Comparison of ENCODE assay signal across 23 mouse cellular contexts in the genomic region with DNA sequence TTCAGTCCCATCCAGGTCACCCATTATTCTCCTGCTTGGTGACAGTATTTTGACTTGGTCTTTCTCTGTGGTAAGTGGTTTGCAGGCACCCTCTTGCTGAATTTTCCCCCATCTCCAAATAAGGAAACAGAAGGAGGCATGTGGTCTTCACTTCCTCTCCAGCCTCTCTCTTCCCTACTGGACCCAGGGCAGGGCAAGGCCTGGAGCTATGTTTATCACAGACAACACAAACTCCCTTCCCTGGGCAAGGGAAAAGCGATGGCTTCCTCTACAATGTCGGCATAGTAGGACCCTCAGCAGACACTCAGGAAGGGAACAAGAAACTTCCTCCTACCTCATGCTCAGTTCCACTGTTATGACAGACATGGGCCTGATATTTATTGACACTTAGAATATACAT. TPM values are rescaled to one million over a fixed set of nuclear protein-coding genes. Genes with fewer than 3 reads are reported as not detected.
"Had no signal": no experiment of that assay in that cellular context is flagged by ENCODE, and none has a peak within 500 bp of the region (broad histone marks: within the 10 kb centered on the region; RNA-seq: fewer than 3 reads in every experiment).

No protein-coding gene starts in this region.

- H3K27me3 ChIP-seq: stomach, embryonic 15.5 days had no signal

- DNase-seq: kidney, adult 11 months; kidney, adult 8-10 months; kidney, postnatal 14 days; kidney, postnatal 4 days; lung, adult 18-20 months; lung, postnatal 10 days; lung, postnatal 36 days; midbrain, embryonic 14.5 days; right cerebral cortex, adult 18-20 months; right cerebral cortex, postnatal 25 days; spleen, adult 18-20 months; thymus, postnatal 25 days had no signal

- H3K9ac ChIP-seq: intestine, embryonic 15.5 days; liver, embryonic 12.5 days; liver, embryonic 15.5 days; lung, embryonic 15.5 days; neural tube, embryonic 12.5 days; neural tube, embryonic 15.5 days; stomach, embryonic 15.5 days had no signal

- H3K36me3 ChIP-seq: intestine, embryonic 15.5 days; liver, embryonic 12.5 days; liver, embryonic 15.5 days; lung, embryonic 15.5 days; midbrain, embryonic 10.5 days; neural tube, embryonic 12.5 days; neural tube, embryonic 15.5 days; stomach, embryonic 15.5 days had no signal

- H3K27ac ChIP-seq: intestine, embryonic 15.5 days; liver, embryonic 12.5 days; liver, embryonic 15.5 days; lung, embryonic 15.5 days; midbrain, embryonic 10.5 days; neural tube, embryonic 12.5 days; neural tube, embryonic 15.5 days; stomach, embryonic 15.5 days had no signal

- H3K4me1 ChIP-seq: intestine, embryonic 15.5 days; liver, embryonic 15.5 days; lung, embryonic 15.5 days; stomach, embryonic 15.5 days had no signal

- ATAC-seq: intestine, embryonic 15.5 days; liver, embryonic 12.5 days had no signal

- H3K4me3 ChIP-seq: intestine, embryonic 15.5 days; liver, embryonic 12.5 days; liver, embryonic 15.5 days; lung, embryonic 15.5 days; midbrain, embryonic 10.5 days; neural tube, embryonic 12.5 days; neural tube, embryonic 15.5 days; stomach, embryonic 15.5 days had no signal

- H3K4me2 ChIP-seq: intestine, embryonic 15.5 days; liver, embryonic 12.5 days; liver, embryonic 15.5 days; lung, embryonic 15.5 days; neural tube, embryonic 12.5 days; neural tube, embryonic 15.5 days; stomach, embryonic 15.5 days had no signal

- H3K9me3 ChIP-seq: intestine, embryonic 15.5 days; liver, embryonic 12.5 days; liver, embryonic 15.5 days; lung, embryonic 15.5 days; midbrain, embryonic 10.5 days; neural tube, embryonic 12.5 days; neural tube, embryonic 15.5 days; stomach, embryonic 15.5 days had no signal

RNA-seq across cellular contexts. Expression of gene Opalin, which starts 15.0 kb away (rescaled TPM):
- polyA plus RNA-seq: intestine, embryonic 15.5 days; kidney, embryonic 16.5 days; limb, embryonic 11.5 days; limb, embryonic 14.5 days; liver, embryonic 12.5 days; liver, embryonic 15.5 days; lung, embryonic 15.5 days; midbrain, embryonic 10.5 days; midbrain, embryonic 14.5 days; neural tube, embryonic 12.5 days; neural tube, embryonic 15.5 days; stomach, embryonic 15.5 days had no signal
